Mouse (Mus musculus) layer of hippocampus, adult 8-10 months (tissue): ENCODE measurements around the gene Tnmd. TPM values are rescaled to one million over a fixed set of nuclear protein-coding genes. Genes with fewer than 3 reads are reported as not detected.
A peak's percentile ranks its signal among the peaks of the same experiment; 100 is the strongest.

ENCODE experiments used
- DNase-seq, 2 experiments: peaks; one replicate each; pipeline ENCODE4 v3.0.0; 2022; ENCODE audit warnings: low spot score in 2 of 2
- total RNA-seq, 4 experiments: library from RNA; stranded (reverse); gene quantifications; 2 replicates each; pipeline ENCODE4 v1.2.4; 2022

Tnmd gene
- under 1 TPM in 1 of 4 experiments, not detected in 3; 0.36 TPM for total RNA-seq

DNA sequence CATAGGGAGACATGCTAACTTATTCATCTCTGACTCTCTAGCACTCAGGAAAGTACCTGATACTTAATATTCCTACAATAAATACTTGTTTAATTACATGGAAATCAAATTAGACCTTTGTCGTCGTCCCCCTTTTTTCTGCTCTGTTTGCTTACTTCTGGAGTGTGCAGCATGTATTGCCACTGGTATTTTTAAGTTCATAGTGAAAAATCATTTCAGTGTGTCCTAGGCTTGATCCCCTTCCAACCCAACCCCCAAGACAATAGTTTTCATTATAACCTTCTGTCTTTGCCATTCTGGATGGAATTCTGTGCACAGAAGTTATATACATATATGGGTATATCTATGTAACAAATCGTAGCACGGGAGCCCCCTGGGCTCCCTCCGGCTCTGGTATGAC lies at the start of gene Tnmd:
Gene Tnmd, plus strand, starts transcription at position 301 of the 400 bp plus-strand sequence.
- no peak for DNase-seq

GRCm38 (mm10) chrX:133853637-133854036 lies 2.9 kb downstream of the Tnmd start:
- no peak for DNase-seq

GRCm38 (mm10) chrX:133869743-133870142 lies 19.0 kb downstream of the Tnmd start:
- no peak for DNase-seq

DNA sequence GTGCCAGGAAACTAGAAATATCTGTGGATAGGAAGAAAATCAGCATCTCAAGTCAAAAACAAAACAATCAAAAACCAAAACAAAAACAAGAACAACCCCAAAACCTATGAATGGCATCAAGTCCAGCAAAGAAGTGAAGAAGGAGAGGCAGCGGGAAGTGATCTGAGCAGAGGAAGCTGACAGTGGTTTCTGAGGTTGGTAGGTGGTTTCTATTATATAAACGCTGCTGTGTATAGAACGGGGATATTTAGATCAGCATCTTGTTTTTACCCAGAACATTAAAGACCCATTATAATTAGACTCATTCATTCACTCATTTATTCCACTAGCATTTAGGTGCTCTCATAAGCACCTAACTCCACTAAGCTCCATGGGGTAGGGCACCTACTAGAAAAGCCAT lies 36.5 kb downstream of the Tnmd start:
- no peak for DNase-seq

DNA sequence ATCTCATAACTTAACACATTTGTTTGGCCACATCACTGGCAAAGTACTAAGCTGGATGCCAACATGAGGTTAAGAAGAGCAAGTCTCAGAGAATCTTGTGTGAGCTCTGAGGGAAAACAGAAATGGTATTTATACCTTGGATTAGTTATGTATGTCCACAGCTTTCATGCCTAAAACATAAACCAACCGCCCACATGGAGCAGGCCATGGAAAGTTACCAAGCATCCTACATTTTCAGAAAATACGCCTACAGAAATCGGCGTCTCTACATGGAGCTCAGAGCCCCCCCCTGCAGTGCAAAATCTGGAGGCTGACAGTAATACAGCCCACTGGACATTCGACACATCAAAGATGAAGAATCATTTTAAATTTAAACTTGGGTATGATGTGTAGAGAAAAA lies 37.3 kb downstream of the Tnmd start:
- DNase-seq: no peak

DNA sequence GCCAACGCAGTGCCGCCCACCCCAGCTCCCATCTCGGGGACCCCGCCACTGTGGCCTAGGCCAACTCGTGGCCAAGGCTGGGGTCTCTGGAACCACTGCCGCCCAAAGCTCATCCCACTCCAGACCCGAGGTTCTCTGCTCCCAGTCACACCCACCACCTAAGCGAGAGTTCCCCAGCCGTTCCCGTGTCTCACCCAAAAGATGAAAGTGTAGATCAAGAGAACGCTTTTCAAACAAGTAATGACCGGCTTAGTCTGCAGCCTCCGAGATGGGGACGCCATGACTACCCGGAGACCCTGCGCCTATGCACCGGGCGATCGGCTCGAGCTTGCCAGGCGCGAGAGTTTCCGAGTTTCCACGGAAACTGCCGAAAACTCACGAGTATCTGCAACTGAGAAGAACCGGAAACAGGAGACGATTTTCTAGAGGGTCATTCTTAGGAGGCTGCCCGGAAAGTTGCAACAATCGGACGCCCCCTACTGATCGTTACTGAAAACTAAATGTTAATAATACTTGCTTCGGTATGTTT lies 47.3 kb downstream of the Tnmd start, which contains the start of gene Tspan6:
Gene Tspan6, minus strand, starts transcription at position 416 of the 529 bp plus-strand sequence.
- DNase-seq: peak; percentile 70 to 80

GRCm38 (mm10) chrX:133908261-133908660 lies 57.5 kb downstream of the Tnmd start, which contains the start of gene Srpx2:
Srpx2 (plus strand) TSS chrX:133908426.
- DNase-seq: no peak

GRCm38 (mm10) chrX:133911397-133912103 lies 60.8 kb downstream of the Tnmd start:
- DNase-seq: no peak

DNA sequence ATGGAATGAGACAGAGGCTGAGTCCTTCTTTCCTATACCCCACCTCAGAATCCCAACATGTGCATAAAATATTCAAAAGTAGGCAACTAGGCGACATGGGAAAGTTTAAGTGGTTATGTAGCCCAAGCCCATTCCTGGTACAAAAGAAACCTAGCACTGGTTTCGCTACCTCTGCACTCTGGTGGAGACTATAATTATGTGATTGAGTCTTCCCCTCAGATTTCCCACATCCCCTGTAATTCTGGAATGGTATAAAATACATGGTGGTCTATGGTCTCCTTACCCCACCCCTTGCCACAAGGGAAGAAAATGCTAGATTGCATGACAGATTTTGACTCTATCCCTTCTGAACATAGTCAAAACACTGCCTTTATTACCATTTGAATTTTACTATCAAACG lies 62.2 kb downstream of the Tnmd start:
- no peak for DNase-seq

GRCm38 (mm10) chrX:133914219-133914618 lies 63.4 kb downstream of the Tnmd start:
- no peak for DNase-seq

Other genes with a start within 250 kb of the Tnmd start
- gene Pcdh19, start 162.0 kb upstream of the Tnmd start, total RNA-seq: 10 to 100 TPM; 62.5 to 82.1 (median 71.9) TPM
- gene Tspan6, start 47.4 kb downstream of the Tnmd start, total RNA-seq: 10 to 100 TPM; 15.2 to 18.1 (median 16.2) TPM
- 1 to 10 TPM in 1 of 4 experiments, under 1 TPM in 3; 0.52 to 1.1 (median 0.90) TPM for gene Srpx2, start 57.4 kb downstream of the Tnmd start, total RNA-seq
- 1 to 10 TPM in 3 of 4 experiments, under 1 TPM in 1; 0.71 to 2.3 (median 1.3) TPM for gene Sytl4, start 130.8 kb downstream of the Tnmd start, total RNA-seq
- 100 to 1,000 TPM in 3 of 4 experiments, 10 to 100 TPM in 1; 98.4 to 112 (median 107) TPM for gene Cstf2, start 208.2 kb downstream of the Tnmd start, total RNA-seq